Mouse (Mus musculus) thymus, adult 2 months (tissue): ENCODE data around the gene Zfp980. TPM values are rescaled to one million over a fixed set of nuclear protein-coding genes. Genes with fewer than 3 reads are reported as not detected.

Source experiments
- polyA plus RNA-seq: library from polyadenylated mRNA; depleted of rRNA; stranded (reverse); fragments of >200 nt; gene quantifications from 2 replicates; pipeline ENCODE4 v1.2.3, GENCODE M21; 2012; rRNA removed

Zfp980 gene
- polyA plus RNA-seq, 1 experiment, result 0.03 TPM

Other genes starting within 250 kb of the Zfp980 start
- gene Zfp990, start 159.9 kb upstream of the Zfp980 start, polyA plus RNA-seq, result 0.31 and 0.62 TPM in 2 replicates
- gene Gm13212, start 85.5 kb upstream of the Zfp980 start, polyA plus RNA-seq, result 0.92 and 1.1 TPM in 2 replicates
- not detected in 2 replicates for gene Zfp986, start 198.1 kb downstream of the Zfp980 start, polyA plus RNA-seq